Mouse (Mus musculus) liver, embryonic 16.5 days (tissue): ENCODE data around the gene Palm. TPM values are rescaled to one million over a fixed set of nuclear protein-coding genes. Genes with fewer than 3 reads are reported as not detected.

Experiments
- ATAC-seq: fragments of 200-750 bp; cut with Nextera tagmentation; 2 replicates; pipeline ENCODE4 v1.8.0; 2017; ENCODE audit warnings: low read depth, mild to moderate bottlenecking, moderate number of reproducible peaks, moderate library complexity
- H3K27ac ChIP-seq: fragments of 300-500 bp; sonication (generic); 2 replicates; pipeline ENCODE4 v1.5.1; 2014; ENCODE audit warnings: mild to moderate bottlenecking, low read length
- H3K27me3 ChIP-seq: fragments of 300-500 bp; sonication (generic); 2 replicates; pipeline ENCODE4 v1.6.1; 2014; ENCODE audit warnings: low read depth, low read length, mixed read lengths; ENCODE audit not compliant: control insufficient read depth, insufficient read depth
- H3K36me3 ChIP-seq: fragments of 300-500 bp; sonication (generic); 2 replicates; pipeline ENCODE4 v1.6.1; 2014; ENCODE audit warnings: mild to moderate bottlenecking; ENCODE audit not compliant: control insufficient read depth, insufficient read depth
- H3K4me1 ChIP-seq: fragments of 300-500 bp; sonication (generic); 2 replicates; pipeline ENCODE4 v1.6.1; 2014; ENCODE audit warnings: low read depth, low read length, mixed read lengths; ENCODE audit not compliant: control insufficient read depth
- H3K4me2 ChIP-seq: fragments of 300-500 bp; sonication (generic); 2 replicates; pipeline ENCODE4 v1.6.1; 2014; ENCODE audit warnings: low read depth, low read length, mixed read lengths
- H3K4me3 ChIP-seq: fragments of 300-500 bp; sonication (generic); 2 replicates; pipeline ENCODE4 v1.5.1; 2014; ENCODE audit warnings: low read depth, mild to moderate bottlenecking, low read length
- H3K9ac ChIP-seq: fragments of 300-500 bp; sonication (generic); 2 replicates; pipeline ENCODE4 v1.6.1; 2014; ENCODE audit warnings: low read depth, low read length
- H3K9me3 ChIP-seq: fragments of 300-500 bp; sonication (generic); replicated peaks from 2 replicates; pipeline ENCODE4 v1.6.1; 2016; ENCODE audit warnings: low read length; ENCODE audit not compliant: control insufficient read depth
- WGBS: fragments of 180-500 bp; shearing (Covaris S2); extraction: QIAGEN DNeasy Blood & Tissue Kit; methylation state at CpG from one replicate; pipeline ENCODE4 v1.1.7; 2014; ENCODE audit not compliant: insufficient replicate concordance; 5-methylcytosine and 5-hydroxymethylcytosine counted together
- polyA plus RNA-seq: library from polyadenylated mRNA; unstranded; fragments of >200 nt; fragmentation: Nextera tagmentation; extraction: Ambion mirVana; gene quantifications from 2 replicates; pipeline ENCODE4 v1.2.1, GENCODE M21; 2015

The Palm gene
- polyA plus RNA-seq, 1 experiment from 2014 or later = 8.0 TPM

- no peak overlapping the region for H3K9ac ChIP-seq
- H3K4me3 ChIP-seq = no peak overlapping the region
- no peaks in the 10 kb centered on the region for H3K27me3 ChIP-seq
- peaks cover 5% of the 10 kb centered on the region for H3K4me1 ChIP-seq
- H3K4me2 ChIP-seq = no peak overlapping the region
- H3K36me3 ChIP-seq = no peaks in the 10 kb centered on the region
- ATAC-seq = no peak
- no peaks in the 10 kb centered on the region for H3K9me3 ChIP-seq
- WGBS = 22% methylated on average over 2 of the region's 2 CpGs
- H3K27ac ChIP-seq = no peak overlapping the region
Measured at GRCm38 (mm10) chr10:79838151-79838550, 44.8 kb downstream of the Palm start.

- no peak overlapping the region for H3K4me3 ChIP-seq
- no peaks in the 10 kb centered on the region for H3K9me3 ChIP-seq
- no peak overlapping the region for H3K27ac ChIP-seq
- no peaks in the 10 kb centered on the region for H3K36me3 ChIP-seq
- no peak overlapping the region for H3K9ac ChIP-seq
- H3K27me3 ChIP-seq = no peaks in the 10 kb centered on the region
- no peak for ATAC-seq
- WGBS = 60% methylated on average over 3 of the region's 3 CpGs
- H3K4me1 ChIP-seq = peaks cover 5% of the 10 kb centered on the region
- no peak overlapping the region for H3K4me2 ChIP-seq
Measured at GRCm38 (mm10) chr10:79840091-79840490, 46.7 kb downstream of the Palm start.

DNA sequence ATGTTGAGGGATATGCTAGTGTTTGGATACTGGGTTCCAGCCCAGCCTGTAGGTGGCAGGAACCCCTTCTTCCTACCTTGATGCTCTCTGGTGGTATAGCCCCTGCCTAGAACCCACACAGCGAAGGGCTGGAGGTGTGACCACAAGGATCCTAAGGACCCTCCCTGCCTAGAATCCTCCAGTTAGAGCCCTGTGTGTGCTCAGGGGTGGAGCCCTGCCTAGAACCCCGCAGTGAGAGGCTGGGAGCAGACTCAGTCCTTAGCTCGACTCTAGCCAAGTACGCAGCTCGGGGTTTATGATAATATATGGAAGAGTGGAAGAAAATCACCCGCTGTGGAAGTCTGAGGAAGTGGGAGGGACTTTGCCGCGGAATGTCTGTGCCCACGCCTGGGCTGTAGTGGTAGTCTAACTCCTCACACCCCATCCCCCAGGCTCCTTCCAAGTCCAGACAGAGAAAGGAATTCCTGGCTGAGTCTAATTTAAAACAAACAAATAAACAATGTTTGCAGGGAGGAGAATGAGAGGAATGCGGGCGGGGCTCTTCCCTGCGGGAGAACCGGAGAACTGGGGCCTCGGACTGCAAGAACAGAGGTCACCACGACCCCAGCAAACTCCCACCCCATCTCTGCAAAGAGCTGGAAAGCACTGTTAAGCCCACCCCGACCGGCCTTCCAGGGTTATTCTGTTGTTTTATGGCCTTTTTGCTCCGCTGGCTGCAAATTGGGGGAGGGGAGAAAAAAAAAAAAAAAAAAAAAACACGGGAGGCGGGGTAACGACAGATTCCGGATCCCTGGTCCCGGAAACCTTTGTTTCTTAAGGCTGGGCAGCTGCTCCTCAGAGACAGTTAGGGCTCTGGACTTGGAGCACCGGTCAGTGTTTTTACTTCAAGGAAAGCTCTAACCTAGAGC is 47.5 kb downstream of the Palm start:
- H3K36me3 ChIP-seq = no peaks in the 10 kb centered on the region
- H3K27ac ChIP-seq = peak overlapping the region; percentile 60
- no peaks in the 10 kb centered on the region for H3K9me3 ChIP-seq
- no peaks in the 10 kb centered on the region for H3K27me3 ChIP-seq
- under 1% methylated on average over 24 of the region's 24 CpGs for WGBS
- H3K4me2 ChIP-seq = peak overlapping the region; percentile 68
- peaks cover 5% of the 10 kb centered on the region for H3K4me1 ChIP-seq
- H3K4me3 ChIP-seq = peak overlapping the region; percentile 55
- ATAC-seq = peak; percentile 77
- peak overlapping the region; percentile 31 for H3K9ac ChIP-seq

- H3K4me3 ChIP-seq = no peak overlapping the region
- H3K9ac ChIP-seq = no peak overlapping the region
- no peaks in the 10 kb centered on the region for H3K9me3 ChIP-seq
- no peak for ATAC-seq
- 66% methylated on average over 3 of the region's 3 CpGs for WGBS
- H3K4me1 ChIP-seq = peaks cover 5% of the 10 kb centered on the region
- H3K27ac ChIP-seq = no peak overlapping the region
- H3K27me3 ChIP-seq = no peaks in the 10 kb centered on the region
- no peaks in the 10 kb centered on the region for H3K36me3 ChIP-seq
- no peak overlapping the region for H3K4me2 ChIP-seq
Measured at GRCm38 (mm10) chr10:79842322-79842721, 49.0 kb downstream of the Palm start.

DNA sequence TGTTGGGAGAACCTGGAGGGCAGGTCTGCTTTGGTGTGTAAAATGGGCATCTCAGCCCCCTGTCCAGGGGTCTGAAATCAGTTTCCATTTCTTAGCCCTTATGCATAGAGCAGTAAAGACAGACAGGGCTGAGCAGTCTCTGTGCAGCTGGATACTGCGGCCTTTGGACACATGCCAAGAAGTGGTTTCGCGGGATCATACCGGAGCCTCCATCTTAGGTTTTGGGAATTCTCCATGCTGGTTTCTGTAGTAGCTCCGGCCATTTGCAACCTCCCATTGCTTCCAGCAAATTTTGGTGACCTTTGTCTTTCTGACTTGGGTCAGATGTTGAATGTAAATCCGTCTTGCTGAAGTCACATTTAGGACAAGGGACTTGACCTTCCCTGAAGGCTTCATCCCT is 50.1 kb downstream of the Palm start:
- Histone ChIP-seq H3K27me3 (no peaks in the 10 kb centered on the region), H3K9ac (no peak overlapping the region), H3K36me3 (no peaks in the 10 kb centered on the region), H3K27ac (no peak overlapping the region), H3K4me1 (peaks cover 5% of the 10 kb centered on the region), H3K9me3 (no peaks in the 10 kb centered on the region), H3K4me3 (no peak overlapping the region), H3K4me2 (no peak overlapping the region)
- WGBS = 76% methylated on average over 6 of the region's 6 CpGs
- no peak for ATAC-seq

GRCm38 (mm10) chr10:79846553-79846952 is 53.2 kb downstream of the Palm start:
- Histone ChIP-seq H3K4me2 (no peak overlapping the region), H3K4me3 (no peak overlapping the region), H3K27me3 (no peaks in the 10 kb centered on the region), H3K9me3 (no peaks in the 10 kb centered on the region), H3K36me3 (no peaks in the 10 kb centered on the region), H3K9ac (no peak overlapping the region), H3K4me1 (peaks cover 3% of the 10 kb centered on the region), H3K27ac (no peak overlapping the region)
- ATAC-seq = no peak
- WGBS = 45% methylated on average over 5 of the region's 5 CpGs

GRCm38 (mm10) chr10:79849941-79850628 is 56.7 kb downstream of the Palm start:
- H3K36me3 ChIP-seq = no peaks in the 10 kb centered on the region
- 43% methylated on average over 8 of the region's 8 CpGs for WGBS
- ATAC-seq = no peak
- H3K4me3 ChIP-seq = no peak overlapping the region
- no peaks in the 10 kb centered on the region for H3K27me3 ChIP-seq
- H3K4me1 ChIP-seq = peaks cover 28% of the 10 kb centered on the region
- H3K4me2 ChIP-seq = no peak overlapping the region
- no peaks in the 10 kb centered on the region for H3K9me3 ChIP-seq
- no peak overlapping the region for H3K9ac ChIP-seq
- no peak overlapping the region for H3K27ac ChIP-seq

- Histone ChIP-seq H3K36me3 (peaks cover 5% of the 10 kb centered on the region), H3K9me3 (no peaks in the 10 kb centered on the region), H3K9ac (no peak overlapping the region; the same call in 1 of the 2 replicates), H3K4me3 (no peak overlapping the region), H3K4me2 (no peak overlapping the region), H3K27ac (peak overlapping the region; percentile 98), H3K27me3 (no peaks in the 10 kb centered on the region), H3K4me1 (peaks cover 37% of the 10 kb centered on the region)
- WGBS = 49% methylated on average over 3 of the region's 3 CpGs
- no peak for ATAC-seq
Measured at GRCm38 (mm10) chr10:79851653-79852052, 58.3 kb downstream of the Palm start.
